Mouse (Mus musculus) CH12.LX (cell line): ENCODE data around the gene Olfr736. TPM values are rescaled to one million over a fixed set of nuclear protein-coding genes. Genes with fewer than 3 reads are reported as not detected.

Experiments used
- DNase-seq: peaks from one replicate; pipeline ENCODE4 v3.0.0-alpha.2; 2013; ENCODE audit errors: extremely low read depth
- H3K27ac ChIP-seq: 2 replicates; pipeline ENCODE4 v1.5.1; 2012; ENCODE audit warnings: low read depth, mild to moderate bottlenecking, control low read depth, moderate library complexity; ENCODE audit not compliant: insufficient read depth
- H3K27me3 ChIP-seq: replicated peaks from 2 replicates; pipeline ENCODE3; 2012; ENCODE audit warnings: inconsistent platforms
- H3K36me3 ChIP-seq, 2 experiments: replicated peaks in 1 of 2; 2 replicates each; pipeline versions ENCODE3 to v1.6.1; 2012; ENCODE audit warnings: inconsistent platforms in 1 of 2, low read length in 1 of 2, mild to moderate bottlenecking in 1 of 2, mixed read lengths in 1 of 2, moderate library complexity in 1 of 2; ENCODE audit not compliant: control insufficient read depth in 1 of 2, insufficient read depth in 1 of 2
- H3K4me1 ChIP-seq, 2 experiments: 2 replicates each; pipeline ENCODE4 v1.6.1; 2012; ENCODE audit warnings: inconsistent platforms in 1 of 2, moderate library complexity in 1 of 2; ENCODE audit not compliant: insufficient read depth in 2 of 2, control insufficient read depth in 1 of 2
- H3K4me2 ChIP-seq: 2 replicates; pipeline ENCODE4 v1.6.1; 2012; ENCODE audit warnings: low read depth, mild to moderate bottlenecking, control low read depth; ENCODE audit not compliant: poor library complexity, insufficient read depth, severe bottlenecking
- H3K4me3 ChIP-seq, 3 experiments: fragments of 150-350 bp in 1 of 3; sonication (generic) in 1 of 3; replicated peaks in 1 of 3; 2 replicates each; pipeline versions ENCODE3 to v1.5.1; 2011 to 2012; ENCODE audit warnings: low read depth in 2 of 3, low read length in 2 of 3, mild to moderate bottlenecking in 2 of 3, moderate library complexity in 2 of 3, control low read depth in 1 of 3, improper control_type of control experiment in 1 of 3, inconsistent platforms in 1 of 3, mixed read lengths in 1 of 3; ENCODE audit not compliant: poor library complexity in 1 of 3
- H3K79me2 ChIP-seq: replicated peaks from 2 replicates; pipeline ENCODE4 v1.6.1; 2012; ENCODE audit warnings: mild to moderate bottlenecking, moderate library complexity; ENCODE audit not compliant: control insufficient read depth, poor library complexity, insufficient read depth, severe bottlenecking; ENCODE audit errors: extremely low read depth
- H3K9ac ChIP-seq: 2 replicates; pipeline ENCODE4 v1.6.1; 2012; ENCODE audit warnings: low read depth, mild to moderate bottlenecking, control low read depth, moderate library complexity; ENCODE audit not compliant: insufficient read depth
- H3K9me3 ChIP-seq: replicated peaks from 2 replicates; pipeline ENCODE3; 2012; ENCODE audit warnings: low read length, inconsistent platforms, mixed read lengths
- BHLHE40 ChIP-seq: IDR thresholded peaks from 2 replicates; pipeline ENCODE4 v1.6.1; 2011; ENCODE audit warnings: mild to moderate bottlenecking, low read depth, low read length, improper control_type of control experiment
- CTCF ChIP-seq, 2 experiments: IDR thresholded peaks in 1 of 2; conservative IDR thresholded peaks in 1 of 2; 2 replicates each; pipeline ENCODE4 v1.5.1; 2011 to 2012; ENCODE audit warnings: low read depth in 2 of 2, low read length in 2 of 2, improper control_type of control experiment in 1 of 2, inconsistent platforms in 1 of 2, mild to moderate bottlenecking in 1 of 2, moderate library complexity in 1 of 2
- E2F4 ChIP-seq: IDR thresholded peaks from 2 replicates; pipeline ENCODE4 v1.6.1; 2011; ENCODE audit warnings: low read depth, low read length, improper control_type of control experiment; ENCODE audit not compliant: insufficient replicate concordance
- ELF1 ChIP-seq: IDR thresholded peaks from 2 replicates; pipeline ENCODE4 v1.6.1; 2014; ENCODE audit warnings: low read depth, mild to moderate bottlenecking, inconsistent platforms, low read length, improper control_type of control experiment
- HCFC1 ChIP-seq: IDR thresholded peaks from 2 replicates; pipeline ENCODE4 v1.6.1; 2012; ENCODE audit warnings: low read depth, mild to moderate bottlenecking, inconsistent platforms, low read length, improper control_type of control experiment
- IRF4 ChIP-seq: IDR thresholded peaks from 2 replicates; pipeline ENCODE4 v1.6.1; 2014; ENCODE audit warnings: low read depth, mild to moderate bottlenecking, inconsistent platforms, low read length, improper control_type of control experiment
- JUND ChIP-seq: conservative IDR thresholded peaks from 2 replicates; pipeline ENCODE4 v1.6.1; 2011; ENCODE audit warnings: low read depth, low read length, improper control_type of control experiment
- MAFK ChIP-seq: IDR thresholded peaks from 2 replicates; pipeline ENCODE4 v1.6.1; 2011; ENCODE audit warnings: low read length, improper control_type of control experiment; ENCODE audit not compliant: insufficient replicate concordance
- MAX ChIP-seq: IDR thresholded peaks from 2 replicates; pipeline ENCODE4 v1.6.1; 2011; ENCODE audit warnings: low read length, improper control_type of control experiment
- MEF2A ChIP-seq: IDR thresholded peaks from 2 replicates; pipeline ENCODE4 v1.6.1; 2014; ENCODE audit warnings: low read depth, mild to moderate bottlenecking, inconsistent platforms, low read length, improper control_type of control experiment, borderline replicate concordance
- MXI1 ChIP-seq: IDR thresholded peaks from 2 replicates; pipeline ENCODE4 v1.6.1; 2011; ENCODE audit warnings: mild to moderate bottlenecking, low read depth, low read length, improper control_type of control experiment
- PAX5 ChIP-seq: IDR thresholded peaks from 2 replicates; pipeline ENCODE4 v1.6.1; 2012; ENCODE audit warnings: low read length, inconsistent platforms, mixed read lengths
- POLR2AphosphoS2 ChIP-seq: IDR thresholded peaks from 2 replicates; pipeline ENCODE4 v1.6.1; 2011; ENCODE audit warnings: low read depth, low read length, improper control_type of control experiment
- RAD21 ChIP-seq: IDR thresholded peaks from 2 replicates; pipeline ENCODE4 v1.6.1; 2011; ENCODE audit warnings: low read depth, mild to moderate bottlenecking, low read length, improper control_type of control experiment, moderate library complexity
- RCOR1 ChIP-seq: conservative IDR thresholded peaks from 2 replicates; pipeline ENCODE4 v1.6.1; 2012; ENCODE audit warnings: low read depth, mild to moderate bottlenecking, inconsistent platforms, low read length, improper control_type of control experiment
- SIN3A ChIP-seq: IDR thresholded peaks from 2 replicates; pipeline ENCODE4 v1.6.1; 2012; ENCODE audit warnings: low read length, improper control_type of control experiment, inconsistent platforms
- TCF12 ChIP-seq: IDR thresholded peaks from 2 replicates; pipeline ENCODE4 v1.6.1; 2014; ENCODE audit warnings: low read depth, mild to moderate bottlenecking, inconsistent platforms, low read length, improper control_type of control experiment
- UBTF ChIP-seq: IDR thresholded peaks from 2 replicates; pipeline ENCODE4 v1.6.1; 2012; ENCODE audit warnings: low read depth, mild to moderate bottlenecking, inconsistent platforms, low read length, improper control_type of control experiment, moderate library complexity
- ZNF384 ChIP-seq: IDR thresholded peaks from 2 replicates; pipeline ENCODE4 v1.6.1; 2012; ENCODE audit warnings: low read depth, low read length, improper control_type of control experiment, inconsistent platforms
- dilution Hi-C: fragments of 300-500 bp; cut with MboI; formaldehyde crosslinking; loops from 2 replicates; pipeline ENCODE4 v1.14.3; 2020; ENCODE audit warnings: low sequenced_read_pairs; ENCODE audit not compliant: extremely low pct_unique_long_range_greater_than_20kb, extremely low pct_ligation_motif_present
- in situ Hi-C: fragments of 300-500 bp; cut with MboI; formaldehyde crosslinking; loops from 3 replicates; pipeline ENCODE4 v1.14.3; 2019; ENCODE audit warnings: low sequenced_read_pairs, low pct_ligation_motif_present, low pct_unique_long_range_greater_than_20kb, mixed read lengths
- polyA plus RNA-seq: library from polyadenylated mRNA; unstranded; fragments of >175 nt; gene quantifications from 2 replicates; pipeline ENCODE4 v1.2.1, GENCODE M21; 2012; ENCODE audit warnings: low read depth; ENCODE audit not compliant: insufficient read length
- total RNA-seq, 2 experiments: library from RNA; depleted of rRNA; stranded (reverse); fragments of 300-350 nt in 1 of 2; fragments of >200 nt in 1 of 2; gene quantifications; 2 replicates each; pipeline ENCODE4 v1.2.3; 2012 to 2014

Gene Olfr736
- total and polyA plus RNA-seq, 3 experiments, result not detected

- Histone ChIP-seq H3K27me3 (no peaks in the 10 kb centered on the region), H3K4me3 (no peak within 1 kb of the TSS), H3K27ac (no peak within 1 kb of the TSS), H3K79me2 (no peaks in the 10 kb centered on the region), H3K9me3 (no peaks in the 10 kb centered on the region), H3K4me2 (no peak within 1 kb of the TSS), H3K9ac (no peak within 1 kb of the TSS), H3K4me1 (no peaks in the 10 kb centered on the region), H3K36me3 (no peaks in the 10 kb centered on the region)
- no peak for TF ChIP-seq UBTF
- no peak for TF ChIP-seq RAD21
- no peak for TF ChIP-seq SIN3A
- no peak for TF ChIP-seq MEF2A
- no peak for TF ChIP-seq RCOR1
- TF ChIP-seq CTCF (conservative IDR thresholded peaks at IDR 0.05 in 1 of 2, IDR thresholded peaks at IDR 0.05 in 1 of 2; ENCODE audit: low read depth in 2 of 2, low read length in 2 of 2), result no peak
- TF ChIP-seq HCFC1, result no peak
- TF ChIP-seq PAX5, result no peak
- TF ChIP-seq MXI1, result no peak
- TF ChIP-seq JUND, result no peak
- TF ChIP-seq BHLHE40, result no peak
- TF ChIP-seq ELF1, result no peak
- TF ChIP-seq ZNF384, result no peak
- TF ChIP-seq MAFK, result no peak
- no peak for TF ChIP-seq POLR2AphosphoS2
- no peak for TF ChIP-seq MAX
- no peak for TF ChIP-seq TCF12
- TF ChIP-seq E2F4, result no peak
- no peak for TF ChIP-seq IRF4
- in situ Hi-C loops (no loop called here), dilution Hi-C loops (no loop called here)
- DNase-seq, result no peak
Measured at GRCm38 (mm10) chr14:50418326-50418725, 37.4 kb downstream of the Olfr736 start, which contains the start of gene Olfr739. Gene Olfr739 (plus strand): TSS chr14:50418626.

Other genes starting within 250 kb of the Olfr736 start
- gene Olfr728, start 238.5 kb upstream of the Olfr736 start, total RNA-seq (2012; rRNA removed), result not detected in 2 replicates
- gene Olfr728, start 238.5 kb upstream of the Olfr736 start, total RNA-seq (2014; rRNA removed), result not detected in 2 replicates
- gene Olfr728, start 238.5 kb upstream of the Olfr736 start, polyA plus RNA-seq, result not detected in 2 replicates
- not detected in 2 replicates for gene Olfr729, start 228.3 kb upstream of the Olfr736 start, total RNA-seq (2012; rRNA removed)
- not detected in 2 replicates for gene Olfr729, start 228.3 kb upstream of the Olfr736 start, total RNA-seq (2014; rRNA removed)
- gene Olfr729, start 228.3 kb upstream of the Olfr736 start, polyA plus RNA-seq, result 0.09 TPM in 1 of 2 replicates, not detected in the other
- not detected in 2 replicates for gene Olfr730, start 193.0 kb upstream of the Olfr736 start, total RNA-seq (2012; rRNA removed)
- gene Olfr730, start 193.0 kb upstream of the Olfr736 start, total RNA-seq (2014; rRNA removed), result not detected in 2 replicates
- gene Olfr730, start 193.0 kb upstream of the Olfr736 start, polyA plus RNA-seq, result not detected in 2 replicates
- not detected in 2 replicates for gene Olfr731, start 139.3 kb upstream of the Olfr736 start, total RNA-seq (2012; rRNA removed)
- gene Olfr731, start 139.3 kb upstream of the Olfr736 start, total RNA-seq (2014; rRNA removed), result not detected in 2 replicates
- gene Olfr731, start 139.3 kb upstream of the Olfr736 start, polyA plus RNA-seq, result not detected in 2 replicates
- not detected in 2 replicates for gene Olfr732, start 97.0 kb upstream of the Olfr736 start, total RNA-seq (2012; rRNA removed)
- gene Olfr732, start 97.0 kb upstream of the Olfr736 start, total RNA-seq (2014; rRNA removed), result not detected in 2 replicates
- gene Olfr732, start 97.0 kb upstream of the Olfr736 start, polyA plus RNA-seq, result not detected in 2 replicates
- gene Olfr733, start 79.6 kb upstream of the Olfr736 start, total RNA-seq (2012; rRNA removed), result not detected in 2 replicates
- not detected in 2 replicates for gene Olfr733, start 79.6 kb upstream of the Olfr736 start, total RNA-seq (2014; rRNA removed)
- not detected in 2 replicates for gene Olfr733, start 79.6 kb upstream of the Olfr736 start, polyA plus RNA-seq
- gene Olfr734, start 54.4 kb upstream of the Olfr736 start, total RNA-seq (2012; rRNA removed), result not detected in 2 replicates
- gene Olfr734, start 54.4 kb upstream of the Olfr736 start, total RNA-seq (2014; rRNA removed), result not detected in 2 replicates
- not detected in 2 replicates for gene Olfr734, start 54.4 kb upstream of the Olfr736 start, polyA plus RNA-seq
- gene Olfr735, start 32.3 kb upstream of the Olfr736 start, total RNA-seq (2012; rRNA removed), result not detected in 2 replicates
- gene Olfr735, start 32.3 kb upstream of the Olfr736 start, total RNA-seq (2014; rRNA removed), result not detected in 2 replicates
- not detected in 2 replicates for gene Olfr735, start 32.3 kb upstream of the Olfr736 start, polyA plus RNA-seq
- gene Tlr11, start 23.2 kb upstream of the Olfr736 start, total RNA-seq (2012; rRNA removed), result not detected in 2 replicates
- gene Tlr11, start 23.2 kb upstream of the Olfr736 start, total RNA-seq (2014; rRNA removed), result not detected in 2 replicates
- gene Tlr11, start 23.2 kb upstream of the Olfr736 start, polyA plus RNA-seq, result not detected in 2 replicates
- gene Olfr738, start 26.4 kb downstream of the Olfr736 start, total RNA-seq (2012; rRNA removed), result not detected in 2 replicates
- not detected in 2 replicates for gene Olfr738, start 26.4 kb downstream of the Olfr736 start, total RNA-seq (2014; rRNA removed)
- gene Olfr738, start 26.4 kb downstream of the Olfr736 start, polyA plus RNA-seq, result not detected in 2 replicates
- gene Olfr739, start 37.5 kb downstream of the Olfr736 start, total RNA-seq (2012; rRNA removed), result not detected in 2 replicates
- not detected in 2 replicates for gene Olfr739, start 37.5 kb downstream of the Olfr736 start, total RNA-seq (2014; rRNA removed)
- gene Olfr739, start 37.5 kb downstream of the Olfr736 start, polyA plus RNA-seq, result not detected in 2 replicates
- gene Olfr740, start 64.4 kb downstream of the Olfr736 start, total RNA-seq (2012; rRNA removed), result not detected in 2 replicates
- not detected in 2 replicates for gene Olfr740, start 64.4 kb downstream of the Olfr736 start, total RNA-seq (2014; rRNA removed)
- not detected in 2 replicates for gene Olfr740, start 64.4 kb downstream of the Olfr736 start, polyA plus RNA-seq
- gene Olfr741, start 91.6 kb downstream of the Olfr736 start, total RNA-seq (2012; rRNA removed), result not detected in 2 replicates
- gene Olfr741, start 91.6 kb downstream of the Olfr736 start, total RNA-seq (2014; rRNA removed), result not detected in 2 replicates
- not detected in 2 replicates for gene Olfr741, start 91.6 kb downstream of the Olfr736 start, polyA plus RNA-seq
- gene Olfr742, start 122.4 kb downstream of the Olfr736 start, total RNA-seq (2012; rRNA removed), result not detected in 2 replicates
- not detected in 2 replicates for gene Olfr742, start 122.4 kb downstream of the Olfr736 start, total RNA-seq (2014; rRNA removed)
- gene Olfr742, start 122.4 kb downstream of the Olfr736 start, polyA plus RNA-seq, result not detected in 2 replicates
- not detected in 2 replicates for gene Olfr743, start 140.7 kb downstream of the Olfr736 start, total RNA-seq (2012; rRNA removed)
- gene Olfr743, start 140.7 kb downstream of the Olfr736 start, total RNA-seq (2014; rRNA removed), result not detected in 2 replicates
- not detected in 2 replicates for gene Olfr743, start 140.7 kb downstream of the Olfr736 start, polyA plus RNA-seq
- not detected in 2 replicates for gene Olfr744, start 233.7 kb downstream of the Olfr736 start, total RNA-seq (2012; rRNA removed)
- gene Olfr744, start 233.7 kb downstream of the Olfr736 start, total RNA-seq (2014; rRNA removed), result not detected in 2 replicates
- gene Olfr744, start 233.7 kb downstream of the Olfr736 start, polyA plus RNA-seq, result not detected in 2 replicates